Mouse (Mus musculus) neutrophil, adult 5-6 weeks (primary cell): Measurements from ENCODE around the gene Dctpp1. TPM values are rescaled to one million over a fixed set of nuclear protein-coding genes. Genes with fewer than 3 reads are reported as not detected.
A peak's percentile ranks its signal among the peaks of the same experiment; 100 is the strongest.

Experiments used
- ATAC-seq: fragments of 151-379, 151-347 bp; 2 replicates; pipeline ENCODE4 v1.8.0; 2017; ENCODE audit warnings: mild to moderate bottlenecking, moderate TSS enrichment; ENCODE audit not compliant: insufficient number of reproducible peaks, poor library complexity, low FRiP score, severe bottlenecking; ENCODE audit errors: extremely low read depth
- total RNA-seq: library from RNA; stranded (forward); fragments of 200-1000 nt; gene quantifications from 2 replicates; pipeline ENCODE4 v1.2.3, GENCODE M21; 2017

Dctpp1 gene
- total RNA-seq, 1 experiment from 2014 or later = 6.8 TPM

- ATAC-seq = peak; percentile 59
These were observed 45.3 kb downstream of the Dctpp1 start for GRCm38 (mm10) chr7:127214981-127215871.

- no peak for ATAC-seq
These were observed 46.0 kb downstream of the Dctpp1 start for GRCm38 (mm10) chr7:127214521-127214920.

- no peak for ATAC-seq
These were observed 46.6 kb downstream of the Dctpp1 start for GRCm38 (mm10) chr7:127213930-127214329.

- no peak for ATAC-seq
These were observed 47.0 kb downstream of the Dctpp1 start for GRCm38 (mm10) chr7:127213485-127213884.

GRCm38 (mm10) chr7:127212432-127213250 lies 47.9 kb downstream of the Dctpp1 start:
- no peak for ATAC-seq

- no peak for ATAC-seq
These were observed 49.3 kb downstream of the Dctpp1 start for GRCm38 (mm10) chr7:127211014-127211745.

- ATAC-seq = no peak
These were observed 50.2 kb downstream of the Dctpp1 start for GRCm38 (mm10) chr7:127210266-127210665.

- ATAC-seq = no peak
These were observed 50.7 kb downstream of the Dctpp1 start for GRCm38 (mm10) chr7:127209851-127210250.

GRCm38 (mm10) chr7:127208553-127209438 lies 51.7 kb downstream of the Dctpp1 start, which contains the start of gene Mylpf:
Gene Mylpf, plus strand, starts transcription at chr7:127208890.
- peak; percentile 82 for ATAC-seq

- ATAC-seq = no peak
These were observed 52.3 kb downstream of the Dctpp1 start, which contains the start of gene Tbc1d10b for GRCm38 (mm10) chr7:127208295-127208552. Gene Tbc1d10b, minus strand, starts transcription at chr7:127208468.

GRCm38 (mm10) chr7:127207374-127208294 lies 52.9 kb downstream of the Dctpp1 start:
- no peak for ATAC-seq

Other genes with a start within 250 kb of the Dctpp1 start
- 106 and 110 TPM in 2 replicates for gene Mvp, start 246.1 kb downstream of the Dctpp1 start, total RNA-seq
- gene Pagr1b, start 244.2 kb downstream of the Dctpp1 start, total RNA-seq = 8.4 and 32.4 TPM in 2 replicates
- 33.3 and 49.8 TPM in 2 replicates for gene Pagr1a, start 243.4 kb downstream of the Dctpp1 start, total RNA-seq
- 22.7 and 34.7 TPM in 2 replicates for gene Gm42742, start 239.6 kb downstream of the Dctpp1 start, total RNA-seq
- gene Prrt2, start 239.5 kb downstream of the Dctpp1 start, total RNA-seq = 2.6 TPM in 1 of 2 replicates, not detected in the other
- 49.3 and 57.7 TPM in 2 replicates for gene Maz, start 233.7 kb downstream of the Dctpp1 start, total RNA-seq
- gene Kif22, start 218.2 kb downstream of the Dctpp1 start, total RNA-seq = 1.4 and 2.1 TPM in 2 replicates
- 2.1 TPM in 1 of 2 replicates, not detected in the other for gene Zg16, start 173.4 kb downstream of the Dctpp1 start, total RNA-seq
- gene AI467606, start 169.3 kb downstream of the Dctpp1 start, total RNA-seq = 156 and 166 TPM in 2 replicates
- gene Qprt, start 138.5 kb downstream of the Dctpp1 start, total RNA-seq = 1.4 and 3.8 TPM in 2 replicates
- gene Spn, start 122.9 kb downstream of the Dctpp1 start, total RNA-seq = 66.1 and 71.7 TPM in 2 replicates
- 54.4 and 58.3 TPM in 2 replicates for gene Cd2bp2, start 64.7 kb downstream of the Dctpp1 start, total RNA-seq
- gene Tbc1d10b, start 52.2 kb downstream of the Dctpp1 start, total RNA-seq = 92.2 and 99.7 TPM in 2 replicates
- gene Mylpf, start 51.8 kb downstream of the Dctpp1 start, total RNA-seq = 8.6 and 10.9 TPM in 2 replicates
- gene Zfp553, start 27.6 kb downstream of the Dctpp1 start, total RNA-seq = 17.9 and 18.5 TPM in 2 replicates
- gene Sept1, start 27.6 kb downstream of the Dctpp1 start, total RNA-seq = 189 and 198 TPM in 2 replicates
- 6.1 and 7.4 TPM in 2 replicates for gene Zfp771, start 16.4 kb downstream of the Dctpp1 start, total RNA-seq
- 193 and 208 TPM in 2 replicates for gene Sephs2, start 13.3 kb upstream of the Dctpp1 start, total RNA-seq
- gene Itgal, start 35.6 kb upstream of the Dctpp1 start, total RNA-seq = 144 and 148 TPM in 2 replicates
- 5.4 and 6.8 TPM in 2 replicates for gene Zfp768, start 84.9 kb upstream of the Dctpp1 start, total RNA-seq
- gene Zfp747, start 115.3 kb upstream of the Dctpp1 start, total RNA-seq = 23.5 and 24.2 TPM in 2 replicates
- gene 9130019O22Rik, start 126.5 kb upstream of the Dctpp1 start, total RNA-seq = 7.7 and 8.7 TPM in 2 replicates
- gene E430018J23Rik, start 132.9 kb upstream of the Dctpp1 start, total RNA-seq = 7.7 and 9.8 TPM in 2 replicates
- gene Zfp764, start 146.1 kb upstream of the Dctpp1 start, total RNA-seq = 19.3 and 24.2 TPM in 2 replicates
- gene Zfp688, start 161.4 kb upstream of the Dctpp1 start, total RNA-seq = 21.1 and 22.7 TPM in 2 replicates
- gene Zfp689, start 188.4 kb upstream of the Dctpp1 start, total RNA-seq = 2.1 and 2.7 TPM in 2 replicates
- gene Prr14, start 198.9 kb upstream of the Dctpp1 start, total RNA-seq = 129 and 155 TPM in 2 replicates
- gene Fbrs, start 218.5 kb upstream of the Dctpp1 start, total RNA-seq = 92.1 and 93.0 TPM in 2 replicates